Mouse (Mus musculus): ENCODE data around the gene Myh9.

DNA sequence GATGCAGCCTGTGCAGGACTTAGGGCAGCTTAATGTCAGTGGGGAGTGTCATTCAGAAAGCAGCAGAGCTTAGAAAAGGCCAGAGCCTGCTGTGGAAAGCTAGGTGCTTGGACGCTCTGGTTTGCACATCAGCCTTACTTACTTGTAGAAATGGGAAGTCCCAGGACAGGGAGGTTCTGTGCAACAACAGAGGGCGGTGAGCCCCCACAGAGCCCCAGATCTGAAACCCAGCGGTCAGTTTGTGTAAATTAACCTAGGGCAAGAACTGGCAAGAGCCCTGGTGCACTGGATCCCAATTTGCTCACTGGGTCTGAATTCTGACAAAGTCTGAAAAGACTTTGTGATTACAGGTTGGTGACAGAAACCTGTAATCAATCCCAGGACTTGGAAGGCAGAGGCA lies 5.1 kb upstream of the Myh9 start:
- no peak for TF ChIP-seq CTCF (IDR thresholded peaks at IDR 0.05; ENCODE audit: low read depth)
- no peak for TF ChIP-seq EP300 (IDR thresholded peaks at IDR 0.05; ENCODE audit: low read depth)

All from heart, postnatal 0 days (tissue).